Mouse (Mus musculus): ENCODE measurements at regions not wholly inside any gene's neighbourhood (a gene's known extent, or its start where the extent isn't known, plus 50 kb on each side); places are given as distances from the start of the nearest gene placed in this dataset.

DNA sequence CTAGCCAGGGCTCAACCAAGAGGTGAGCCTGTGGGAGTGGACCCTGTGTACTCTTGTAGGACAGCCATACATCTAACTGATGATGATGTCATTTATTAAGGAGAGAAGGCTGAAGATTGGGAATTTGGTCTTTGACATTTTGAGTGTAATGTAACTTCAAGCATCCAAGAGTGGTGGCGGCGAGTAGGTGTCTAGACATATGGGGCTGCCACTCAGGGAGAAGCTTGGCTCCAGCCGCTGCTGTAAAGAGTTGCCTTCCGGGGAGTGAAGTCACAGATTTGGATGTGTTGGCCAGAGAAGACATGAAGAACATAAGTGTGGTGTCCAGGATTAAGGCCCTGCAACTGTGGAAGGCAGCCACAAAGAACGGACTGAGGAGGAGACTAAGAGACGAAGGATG lies 436.3 kb upstream of the 3110018I06Rik start:
- no peak for DNase-seq

DNA sequence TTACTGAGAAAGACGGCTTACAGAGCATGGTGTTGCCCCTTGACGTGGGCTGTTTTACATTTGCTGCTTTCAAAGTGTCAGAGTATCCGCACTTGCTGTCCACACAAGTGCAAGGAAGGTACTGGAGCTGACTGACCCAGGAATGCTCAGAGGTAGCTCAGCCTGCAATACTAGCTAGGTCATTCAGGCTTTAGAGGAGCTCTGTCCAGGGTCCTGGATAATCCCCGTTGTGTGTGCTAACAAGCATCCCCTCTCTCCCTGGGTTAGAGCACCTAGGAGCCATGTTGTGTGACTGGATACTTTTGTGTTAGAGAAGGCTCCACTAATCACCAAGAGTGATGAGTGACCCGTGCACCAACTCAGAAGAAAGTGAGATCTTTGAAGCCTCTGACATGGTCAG lies 431.9 kb upstream of the 3110018I06Rik start:
- no peak for DNase-seq

DNA sequence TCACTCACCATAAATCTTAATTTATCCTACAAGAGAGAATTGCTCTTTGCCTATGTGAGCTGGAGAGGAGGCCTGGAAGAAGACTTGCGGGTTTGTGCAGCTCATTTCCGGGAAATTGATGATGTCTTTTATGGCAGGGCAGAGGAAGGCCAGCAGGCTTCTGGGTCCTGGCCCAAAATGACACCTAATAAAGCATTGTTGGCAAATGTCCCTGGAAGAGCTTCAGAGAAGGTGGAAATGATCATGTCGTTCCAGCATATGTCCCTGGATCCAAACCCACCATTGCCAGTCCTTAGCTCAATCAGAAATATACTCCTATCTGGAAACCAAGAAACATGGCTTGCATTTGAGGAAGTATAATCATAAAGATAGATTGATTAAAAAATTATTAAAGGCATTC lies 427.9 kb upstream of the 3110018I06Rik start:
- DNase-seq: peak; percentile 86

DNA sequence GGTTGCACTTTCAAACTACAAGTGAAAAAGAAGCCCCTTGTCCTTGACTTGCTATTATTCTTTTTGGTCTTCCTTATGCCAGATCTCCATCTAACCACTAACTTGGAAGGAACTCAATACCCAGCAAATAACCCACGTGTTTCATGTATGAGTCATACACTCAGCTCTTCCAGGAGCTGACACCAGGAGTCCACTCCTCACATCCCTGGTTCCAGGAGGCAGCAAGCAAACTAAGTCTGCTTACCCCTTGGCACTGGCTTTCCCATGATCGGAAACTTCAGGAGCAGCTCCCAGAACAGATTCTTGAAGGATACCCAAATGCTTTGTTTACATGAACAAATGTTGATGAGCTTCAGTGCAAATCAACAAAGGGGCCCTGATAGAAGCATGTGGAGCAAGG lies 421.1 kb upstream of the 3110018I06Rik start:
- no peak for DNase-seq

DNA sequence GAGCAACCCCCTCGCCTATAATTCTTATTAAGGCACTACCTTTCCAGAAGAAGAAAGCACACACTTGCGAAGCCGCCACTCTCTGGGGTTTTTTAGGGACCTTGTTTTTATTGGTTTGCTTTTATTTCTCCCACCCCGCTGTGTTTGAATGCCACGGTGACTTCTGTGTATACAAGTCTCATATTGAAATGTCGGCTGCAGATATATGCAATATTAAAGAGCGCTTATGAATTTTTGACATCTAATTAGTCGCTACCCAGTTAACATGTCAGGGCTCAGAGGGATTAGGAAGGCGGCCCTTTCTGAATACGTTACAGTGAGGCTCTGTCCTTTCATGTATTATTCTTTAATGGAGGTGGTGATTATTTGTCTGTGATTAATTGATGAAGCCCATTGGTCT lies 405.9 kb upstream of the 3110018I06Rik start:
- no peak for DNase-seq

DNA sequence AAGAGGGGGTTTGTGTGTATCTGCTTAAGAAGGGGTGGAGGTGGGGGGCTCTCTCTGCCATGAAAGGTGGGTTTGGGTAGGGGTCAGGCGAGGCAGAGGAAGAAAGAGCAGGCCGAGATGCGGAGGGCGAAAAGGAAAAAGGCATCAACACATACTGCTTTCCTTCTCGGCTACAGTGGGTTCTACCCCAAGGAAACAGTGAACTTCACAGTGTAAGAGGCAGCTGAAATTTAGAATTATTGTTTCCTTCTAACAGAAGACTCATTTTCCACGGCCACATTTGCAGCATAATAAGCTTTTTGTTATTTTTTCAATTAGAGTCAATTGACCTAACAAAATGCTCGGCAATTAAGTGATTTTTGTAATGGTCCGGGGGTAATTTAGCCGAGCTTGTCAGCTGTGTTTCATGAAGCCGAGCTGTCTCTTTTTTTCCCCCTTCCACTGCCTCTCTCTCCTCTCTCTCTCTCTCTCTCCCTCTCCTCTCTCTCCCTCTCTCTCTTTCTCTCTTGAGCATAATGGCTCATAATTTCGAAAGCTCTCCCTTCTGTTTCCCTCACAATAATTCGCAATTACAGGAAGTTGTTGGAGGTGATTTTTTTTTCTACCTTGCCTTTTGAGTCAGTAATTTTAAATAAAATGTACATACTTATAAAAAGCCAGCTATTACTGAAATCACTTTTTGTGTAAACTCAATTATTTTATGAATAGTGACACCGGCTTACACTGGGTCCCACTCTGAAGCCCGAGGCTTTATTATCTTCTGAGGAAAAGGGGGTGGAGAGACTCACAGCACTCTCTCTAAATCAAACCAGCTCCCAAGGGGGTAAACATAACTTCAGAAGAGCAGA lies 403.1 kb upstream of the 3110018I06Rik start:
- no peak for DNase-seq

DNA sequence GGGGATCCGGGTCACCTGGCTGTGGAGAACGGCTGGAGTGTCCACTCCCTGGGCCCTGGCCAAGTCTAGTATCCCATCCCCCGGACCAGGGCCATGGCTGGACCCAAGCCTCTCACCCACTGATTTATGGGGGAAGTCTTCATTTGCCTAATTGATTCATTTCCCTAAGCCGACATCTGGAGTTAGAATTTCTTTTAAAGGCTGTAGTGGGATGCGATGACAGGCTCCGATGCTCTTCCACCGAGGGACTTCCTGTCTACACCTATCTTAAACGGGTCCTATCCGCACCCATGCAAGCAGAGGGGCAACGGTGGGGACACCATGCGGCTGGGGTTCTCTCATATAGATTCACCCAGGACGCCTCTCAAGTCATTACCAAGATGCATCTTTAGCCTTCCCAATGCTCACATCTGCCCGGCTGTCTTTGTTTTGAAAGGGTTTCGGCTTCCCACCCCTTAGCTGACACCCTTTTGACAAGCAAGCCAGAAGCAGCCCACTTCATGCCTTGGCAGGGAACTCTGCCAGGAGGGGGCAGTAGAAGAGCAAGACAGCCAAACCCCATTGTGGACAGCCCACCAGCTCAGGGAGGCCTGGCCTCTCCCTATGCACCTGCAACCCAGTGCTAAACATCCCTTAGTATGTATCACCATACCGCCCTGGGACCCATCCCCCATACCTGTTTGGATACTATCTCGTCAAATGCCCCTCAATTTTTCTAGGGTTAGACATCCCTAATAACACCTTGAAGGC lies 402.4 kb upstream of the 3110018I06Rik start:
- peak; percentile 18 for DNase-seq

DNA sequence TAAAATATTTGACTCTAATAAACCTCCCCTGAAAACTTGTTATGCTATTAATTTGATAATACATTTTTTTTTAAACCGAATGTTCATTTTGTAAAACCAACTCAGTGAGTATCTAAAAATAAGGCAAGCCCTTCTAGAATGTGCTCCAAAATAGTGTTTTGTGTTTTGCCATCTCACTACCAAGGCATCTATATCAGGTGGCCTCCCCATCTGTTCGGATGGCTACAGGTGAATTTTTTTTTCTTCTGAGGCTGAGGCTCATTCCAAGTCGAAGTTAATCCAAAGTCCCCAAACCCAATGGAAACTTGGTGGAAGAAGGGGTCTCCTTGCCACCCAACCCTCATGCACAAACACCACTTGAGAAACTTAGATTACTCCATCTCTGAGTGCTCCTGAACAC lies 396.3 kb upstream of the 3110018I06Rik start:
- DNase-seq: peak; percentile 25

DNA sequence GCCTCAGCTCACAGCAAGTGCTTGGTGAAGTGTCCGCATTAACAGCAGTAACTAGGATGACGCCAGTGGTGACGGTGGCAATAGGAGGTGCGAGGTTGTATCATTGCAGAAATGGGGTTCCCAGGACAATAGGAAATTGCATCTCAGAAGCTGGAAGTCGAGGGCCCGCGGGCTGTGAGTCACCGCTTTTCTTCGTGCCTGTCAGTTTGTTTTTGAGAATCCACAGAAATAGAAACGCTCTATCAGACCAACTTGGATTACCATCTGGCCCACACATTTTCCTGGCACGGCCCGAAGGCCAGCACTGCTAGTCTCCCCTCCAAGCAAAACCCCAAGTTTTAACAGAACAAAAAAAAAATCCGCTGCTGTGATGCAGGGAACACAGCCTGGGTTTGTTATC lies 395.1 kb upstream of the 3110018I06Rik start:
- peak; percentile 81 for DNase-seq

DNA sequence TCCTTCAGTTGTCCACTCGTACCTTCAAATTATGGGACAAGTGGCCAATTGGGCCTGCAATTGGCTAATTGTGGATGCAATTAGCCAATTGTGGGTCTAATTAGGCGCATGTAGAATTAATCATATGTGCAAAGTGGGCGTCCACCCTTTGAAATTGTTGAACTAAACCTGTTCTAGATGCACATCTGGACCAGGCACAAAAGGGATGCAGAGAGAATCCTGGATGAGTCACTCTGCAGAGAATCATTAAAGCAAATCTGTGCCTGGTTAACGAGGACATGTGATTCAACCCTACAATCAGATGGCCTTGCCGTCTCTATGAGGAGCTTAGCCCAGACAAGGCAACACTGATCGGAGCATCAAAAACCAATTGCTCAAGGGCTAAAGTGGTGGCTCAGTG lies 393.0 kb upstream of the 3110018I06Rik start:
- no peak for DNase-seq

DNA sequence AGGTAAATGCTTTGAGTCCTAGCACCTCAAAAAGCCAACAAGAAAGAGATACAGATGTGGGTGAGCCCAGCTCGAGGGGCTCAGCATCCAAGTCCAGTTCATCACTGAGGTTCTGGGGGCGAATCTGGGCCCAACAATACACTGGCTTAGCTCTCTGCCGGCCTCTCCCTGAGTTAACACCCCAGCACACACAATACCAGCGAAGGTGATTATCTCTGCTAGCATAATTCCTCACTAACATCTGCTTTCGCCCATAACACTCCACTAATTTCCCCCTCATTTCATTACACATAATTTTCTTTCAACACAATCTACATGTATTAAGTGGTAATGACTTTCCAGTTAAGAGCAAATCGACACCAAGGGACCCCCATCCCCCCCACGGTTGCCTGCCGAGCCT lies 383.9 kb upstream of the 3110018I06Rik start:
- DNase-seq: no peak

DNA sequence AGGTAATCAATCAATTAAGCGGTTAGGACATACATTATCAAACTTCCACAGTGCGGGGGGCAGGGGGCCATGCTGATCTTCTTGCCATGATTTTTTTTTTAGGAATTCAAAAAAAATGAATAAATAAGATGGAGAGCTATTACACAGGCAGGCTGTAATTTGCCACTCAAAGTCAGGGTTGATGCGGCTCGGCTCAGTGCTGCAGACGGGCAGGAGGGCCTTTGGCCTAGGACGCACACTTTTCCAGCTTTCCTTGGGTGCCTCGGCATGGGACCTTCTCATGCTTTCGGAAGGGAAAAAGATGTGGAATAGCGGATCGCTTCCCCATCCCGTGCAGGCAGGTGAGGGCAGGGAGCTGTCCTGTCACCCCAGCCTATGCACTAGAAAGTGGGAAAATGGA lies 383.4 kb upstream of the 3110018I06Rik start:
- DNase-seq: no peak

DNA sequence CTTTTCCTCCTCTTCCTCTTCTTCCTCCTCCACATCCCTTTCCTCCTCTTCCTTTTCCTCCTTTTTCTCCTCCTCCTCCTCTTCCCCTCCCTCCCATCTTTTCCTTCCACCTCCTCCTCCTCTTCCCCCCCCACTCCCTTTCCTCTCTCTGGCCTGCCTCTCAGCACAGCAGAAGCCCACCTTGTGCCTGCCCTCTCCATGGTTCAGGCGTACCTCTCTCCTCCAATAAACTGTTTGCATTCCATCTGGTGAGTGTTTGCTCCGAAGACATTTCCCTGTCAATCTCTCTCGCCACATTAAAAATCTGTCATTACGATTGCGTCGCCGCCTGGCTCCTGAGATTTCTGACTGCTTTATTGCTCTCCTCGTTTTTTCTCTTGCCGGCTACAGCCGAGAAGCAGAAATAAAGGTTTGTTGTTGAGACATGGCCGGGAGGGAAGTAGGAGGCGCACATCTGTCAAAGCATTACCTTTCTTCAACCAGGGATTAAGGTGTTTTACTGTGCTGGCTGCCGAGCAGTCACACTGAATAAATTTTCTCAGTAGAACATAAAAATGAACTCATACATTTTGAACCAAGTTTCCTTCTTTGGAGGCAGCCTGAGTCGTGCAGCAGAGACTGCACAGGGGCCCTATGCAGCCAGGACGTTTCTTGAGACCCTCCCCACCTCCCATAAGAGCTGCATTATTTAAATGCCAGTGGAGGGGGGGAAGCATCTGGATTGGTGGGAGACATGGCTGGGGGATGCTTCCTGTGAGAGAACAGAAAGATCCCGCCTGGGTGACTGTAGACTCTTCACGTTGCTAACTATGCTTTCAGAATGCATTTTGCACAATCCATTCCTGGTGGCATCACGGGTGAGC lies 376.3 kb upstream of the 3110018I06Rik start:
- DNase-seq: no peak

DNA sequence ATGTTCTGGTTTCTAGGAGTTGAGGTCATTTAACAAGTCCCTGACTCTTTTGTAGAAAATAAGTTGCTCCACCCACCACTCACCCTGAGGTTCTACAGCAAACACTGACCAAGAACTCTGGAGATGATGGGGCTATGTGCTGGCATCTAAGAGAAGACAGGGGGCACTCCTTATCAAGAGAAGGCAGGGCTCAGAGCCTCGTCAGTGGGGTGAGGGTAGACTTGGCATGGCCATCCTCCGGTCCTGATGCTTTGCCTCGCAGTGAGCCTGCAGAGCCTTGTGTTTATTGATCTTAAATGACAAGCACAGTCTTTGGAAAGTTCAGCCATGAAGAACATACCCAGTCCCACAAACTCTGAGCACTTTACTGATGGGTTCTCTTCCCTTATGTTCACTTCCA lies 370.1 kb upstream of the 3110018I06Rik start:
- no peak for DNase-seq

DNA sequence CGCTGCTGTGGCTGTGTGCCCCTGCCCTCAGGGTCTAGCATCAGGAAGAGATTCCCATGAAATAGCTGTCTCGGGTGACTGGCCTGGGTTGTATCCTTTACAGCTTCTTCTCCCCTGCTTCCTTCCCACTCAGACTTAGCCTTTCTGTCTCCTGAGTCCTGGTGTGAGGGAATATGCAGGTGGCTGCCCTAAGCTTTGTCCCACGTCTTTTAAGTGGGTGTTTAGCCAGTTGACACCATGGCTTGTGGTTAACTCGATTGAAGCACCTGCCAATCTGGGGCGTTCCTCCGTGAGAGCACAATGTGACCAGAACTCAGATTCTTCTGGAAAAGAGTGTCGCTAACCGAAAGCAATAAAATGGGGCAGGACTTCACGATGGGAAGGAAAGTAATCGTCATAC lies 369.4 kb upstream of the 3110018I06Rik start:
- no peak for DNase-seq

DNA sequence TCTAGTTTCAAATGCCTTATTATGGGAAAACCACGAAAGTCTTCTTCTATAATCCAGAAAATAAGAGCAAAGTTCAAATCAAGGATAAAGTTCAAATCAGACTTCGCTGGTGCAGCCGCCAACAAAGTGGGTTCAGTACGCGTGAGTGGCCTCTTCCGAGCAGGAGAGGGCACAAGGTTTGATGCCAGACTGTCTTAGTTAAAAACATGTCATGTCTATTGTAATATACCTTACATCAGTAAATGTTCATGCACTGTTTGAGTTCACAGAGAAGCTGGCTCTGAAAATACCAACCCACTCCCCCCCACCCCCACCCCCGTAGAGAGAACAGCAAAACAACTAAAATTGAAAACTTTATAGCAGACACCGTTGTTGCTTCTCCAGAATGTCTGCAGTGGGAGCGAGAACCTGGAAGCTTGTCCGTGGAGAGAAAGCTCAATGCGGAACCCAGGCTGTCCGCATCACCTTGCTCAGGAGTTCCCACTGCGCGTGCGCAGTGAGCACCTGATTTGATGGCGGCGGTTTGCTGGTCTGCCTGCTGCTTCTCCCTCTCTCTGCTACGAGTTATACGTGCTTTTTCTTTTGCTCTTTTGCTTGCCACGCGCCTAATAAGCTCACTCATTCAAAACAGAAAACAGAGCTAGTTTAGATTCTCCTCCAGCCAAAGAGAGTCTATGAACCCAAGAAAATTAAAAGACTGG lies 367.8 kb upstream of the 3110018I06Rik start:
- DNase-seq: no peak

DNA sequence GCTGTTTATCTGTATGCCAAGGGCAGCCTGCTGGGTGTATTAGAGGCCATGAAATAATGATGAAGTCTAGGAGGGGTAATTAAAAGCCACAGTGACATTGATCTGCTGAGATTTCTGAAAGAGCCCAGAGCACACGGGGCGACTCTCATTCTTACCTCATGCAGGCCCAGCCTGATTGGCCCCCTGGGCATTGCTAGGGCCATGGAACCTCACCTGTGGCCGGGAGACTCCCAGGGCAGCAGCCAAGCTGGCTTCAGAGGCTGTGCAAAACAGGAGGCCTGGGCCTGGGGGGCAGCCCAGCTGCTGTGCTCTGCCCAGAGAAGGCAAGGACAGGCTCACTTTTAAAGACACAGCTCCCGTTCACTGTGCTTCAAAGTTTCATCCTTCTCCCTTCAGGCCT lies 366.4 kb upstream of the 3110018I06Rik start:
- DNase-seq: no peak

DNA sequence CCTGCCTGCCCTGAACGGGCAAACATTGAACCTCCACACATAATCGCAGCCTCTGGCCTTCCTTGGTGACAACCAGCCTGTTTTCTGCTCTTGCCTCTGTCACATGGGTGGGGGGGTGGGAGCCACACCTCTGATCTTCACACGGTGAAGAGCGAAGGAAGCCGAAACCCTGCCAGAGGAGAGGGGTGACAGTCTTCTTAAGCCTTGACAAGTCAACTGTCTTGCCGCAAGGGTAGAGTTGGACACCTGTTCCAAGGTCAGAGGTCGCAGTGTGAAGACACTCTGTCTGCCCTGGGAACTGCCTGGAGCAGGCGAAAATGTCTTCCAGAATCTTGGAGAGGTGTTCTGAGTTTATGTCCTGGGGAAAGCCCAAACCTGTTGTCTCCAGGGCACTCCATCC lies 364.8 kb upstream of the 3110018I06Rik start:
- DNase-seq: no peak

DNA sequence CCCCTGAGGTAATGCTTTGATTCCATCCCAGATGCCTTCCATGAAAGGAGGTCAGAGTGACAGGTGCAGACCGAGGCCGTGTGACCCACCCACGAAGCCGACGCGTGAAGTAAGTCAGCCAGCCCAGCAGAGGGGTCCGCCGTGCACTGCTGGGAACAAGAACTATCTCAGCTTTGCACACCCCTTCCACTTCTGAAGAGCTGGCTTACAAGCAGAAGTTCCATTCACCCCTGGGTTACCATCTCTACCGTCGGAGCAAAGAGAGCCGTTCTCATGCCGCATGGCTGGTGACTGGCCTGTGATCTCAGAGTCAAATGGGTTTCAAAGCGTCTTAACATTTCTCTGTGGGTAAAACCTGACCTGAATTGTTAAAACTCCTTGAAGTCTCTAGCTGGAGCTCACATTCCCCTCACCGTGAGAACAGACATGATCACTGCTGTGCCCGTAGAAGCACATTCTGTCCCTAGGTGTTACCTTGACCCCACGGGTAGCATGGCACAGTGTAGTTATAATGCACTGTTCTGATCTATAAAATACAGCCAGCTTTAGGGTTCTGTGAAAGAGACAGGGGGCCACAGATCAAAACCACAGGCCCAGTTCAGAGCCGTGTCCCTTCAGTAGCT lies 364.1 kb upstream of the 3110018I06Rik start:
- DNase-seq: no peak

DNA sequence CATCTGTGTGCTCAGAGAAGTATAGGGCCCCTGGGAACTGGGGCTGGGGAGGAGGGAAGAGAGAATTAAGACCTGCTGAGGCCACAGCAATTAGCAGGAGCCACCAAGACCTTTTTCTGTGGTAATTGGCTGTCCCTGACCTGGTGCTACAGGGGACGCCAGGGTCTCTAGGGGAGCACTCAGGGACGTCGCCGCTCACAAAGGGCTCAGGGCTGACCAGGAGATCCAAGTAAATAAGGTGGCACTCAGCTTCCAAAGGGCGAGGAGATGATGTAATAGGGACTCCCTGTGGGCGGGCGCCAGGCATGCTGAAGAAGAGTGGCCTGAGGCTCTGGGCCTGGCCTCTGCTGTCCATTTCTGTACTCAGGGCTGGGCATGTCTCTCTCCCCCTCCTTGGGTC lies 363.2 kb upstream of the 3110018I06Rik start:
- DNase-seq: no peak

DNA sequence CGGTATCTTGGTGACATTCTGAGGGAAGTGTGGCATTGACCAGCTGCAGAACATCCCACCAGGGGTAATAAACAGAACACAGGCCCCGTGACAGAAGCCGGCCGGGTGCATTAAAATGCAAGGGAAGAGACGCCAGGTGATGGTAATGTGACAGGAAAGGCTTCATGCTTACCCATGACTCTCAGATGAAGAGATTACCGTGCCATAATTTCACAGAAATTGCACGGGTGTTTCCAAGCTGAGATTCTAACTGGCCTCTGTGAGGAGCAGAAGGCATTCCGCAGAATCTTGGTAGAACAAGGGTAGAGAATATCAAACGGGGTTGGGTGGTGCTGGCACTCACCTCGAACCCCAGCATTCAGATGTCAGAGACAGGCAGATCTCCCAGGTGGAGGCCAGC lies 362.4 kb upstream of the 3110018I06Rik start:
- DNase-seq: no peak

DNA sequence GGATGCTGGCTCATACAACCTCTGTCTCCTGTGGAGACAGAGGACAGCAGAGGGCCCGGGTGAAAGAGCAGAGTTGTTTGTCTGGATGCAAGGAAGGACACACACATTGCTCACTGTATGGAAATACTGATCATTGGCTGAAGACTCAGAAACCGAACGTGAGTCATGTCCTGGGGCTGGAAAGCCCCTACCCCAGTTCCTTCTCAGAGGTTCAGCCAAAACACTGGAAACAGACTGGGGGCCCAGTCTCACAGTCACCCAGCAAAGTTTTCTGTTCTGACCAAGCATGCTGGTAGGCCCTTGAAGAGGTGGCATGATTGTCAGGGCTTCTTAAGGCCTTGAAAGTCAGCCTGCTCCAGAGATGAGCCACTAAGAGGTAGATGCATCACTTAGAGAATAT lies 360.8 kb upstream of the 3110018I06Rik start:
- DNase-seq: no peak
